ENCODE assay signal across 15 mouse cellular contexts in genomic region chr10:125693505-125693904, GRCm38 (mm10).
DNase-seq lines count a peak whose midpoint lies in the region; ATAC-seq lines count a peak whose summit lies in the region.
"Had no signal": no experiment of that assay in that cellular context is flagged by ENCODE, and none has a peak within 500 bp of the region (broad histone marks: within the 10 kb centered on the region; RNA-seq: fewer than 3 reads in every experiment).

No protein-coding gene starts in this region.

- H3K36me3 ChIP-seq in hindbrain, embryonic 11.5 days (ENCODE audit: control insufficient read depth, insufficient read depth, low read length): no peaks in the 10 kb centered on the region
- H3K36me3 ChIP-seq in hindbrain, embryonic 10.5 days: no peaks in the 10 kb centered on the region
- H3K36me3 ChIP-seq: neural tube, embryonic 12.5 days had no signal

- no peak overlapping the region for H3K4me2 ChIP-seq in hindbrain, embryonic 11.5 days (replicated peaks; ENCODE audit: low read depth, low read length)
- H3K4me2 ChIP-seq: neural tube, embryonic 12.5 days had no signal

- H3K27me3 ChIP-seq in hindbrain, embryonic 11.5 days (ENCODE audit: control insufficient read depth, insufficient read depth, low read length): no peaks in the 10 kb centered on the region
- no peaks in the 10 kb centered on the region for H3K27me3 ChIP-seq in hindbrain, embryonic 10.5 days (ENCODE audit: insufficient read depth, poor library complexity, severe bottlenecking)
- H3K27me3 ChIP-seq: neural tube, embryonic 12.5 days had no signal

- no peak overlapping the region for H3K27ac ChIP-seq in hindbrain, embryonic 11.5 days (ENCODE audit: low read depth, low read length)
- no peak overlapping the region for H3K27ac ChIP-seq in hindbrain, embryonic 10.5 days
- H3K27ac ChIP-seq: neural tube, embryonic 12.5 days had no signal

- H3K9ac ChIP-seq in hindbrain, embryonic 11.5 days (ENCODE audit: low read depth, low read length): no peak overlapping the region
- H3K9ac ChIP-seq: neural tube, embryonic 12.5 days had no signal

- WGBS in hindbrain, embryonic 11.5 days: 68% methylated on average over 7 of the region's 7 CpGs
- WGBS in hindbrain, embryonic 10.5 days: 73% methylated on average over 7 of the region's 7 CpGs

- no peaks in the 10 kb centered on the region for H3K9me3 ChIP-seq in hindbrain, embryonic 11.5 days (ENCODE audit: control insufficient read depth, low read length)
- H3K9me3 ChIP-seq in hindbrain, embryonic 10.5 days: no peaks in the 10 kb centered on the region
- H3K9me3 ChIP-seq: neural tube, embryonic 12.5 days had no signal

- H3K4me1 ChIP-seq in hindbrain, embryonic 11.5 days (replicated peaks; ENCODE audit: control insufficient read depth, insufficient read depth, low read length): no peaks in the 10 kb centered on the region
- 0 out of 2 replicates have a peak, but pooled peaks cover 4% of the 10 kb centered on the region for H3K4me1 ChIP-seq in hindbrain, embryonic 10.5 days (replicated peaks)
- H3K4me1 ChIP-seq: neural tube, embryonic 12.5 days had no signal

- DNase-seq in hindbrain, embryonic 11.5 days (ENCODE audit: low spot score): peak; percentile 9
- no peak for DNase-seq in hindbrain, embryonic 10.5 days (ENCODE audit: low spot score)
- DNase-seq in right cerebral cortex, adult 18-20 months: peak; percentile 13
- DNase-seq in right cerebral cortex, postnatal 4 days: no peak
- DNase-seq in layer of hippocampus, adult 8-10 months (ENCODE audit: low spot score in 2 of 2): peak; percentile 35 to 37
- no peak for DNase-seq in gastrocnemius, postnatal 25 days
- no peak for DNase-seq in thymus, postnatal 4 days
- DNase-seq: adrenal gland, postnatal 14 days; cerebellum, adult 9-11 months; heart, adult 18-20 months; heart, postnatal 14 days; kidney, adult 8-10 months; spleen, adult 18-20 months; thymus, adult 18-20 months had no signal

- H3K4me3 ChIP-seq in hindbrain, embryonic 11.5 days (ENCODE audit: low read depth, low read length): no peak overlapping the region
- H3K4me3 ChIP-seq in hindbrain, embryonic 10.5 days: no peak overlapping the region
- H3K4me3 ChIP-seq: neural tube, embryonic 12.5 days had no signal

- no peak for ATAC-seq in hindbrain, embryonic 11.5 days (ENCODE audit: low FRiP score)

Comparison
In these comparisons a context has a peak if more than half of its experiments do, and no peak if none do; other contexts are left out.
1. DNase-seq: peak in hindbrain, embryonic 11.5 days (single experiment), right cerebral cortex, adult 18-20 months (single experiment) and layer of hippocampus, adult 8-10 months (2 of 2); none in hindbrain, embryonic 10.5 days (single experiment), right cerebral cortex, postnatal 4 days (single experiment), gastrocnemius, postnatal 25 days (single experiment) and thymus, postnatal 4 days (single experiment).